Mouse (Mus musculus) forebrain, embryonic 14.5 days (tissue): Measurements from ENCODE around the gene Mtmr10. TPM values are rescaled to one million over a fixed set of nuclear protein-coding genes. Genes with fewer than 3 reads are reported as not detected.
A peak's percentile ranks its signal among the peaks of the same experiment; 100 is the strongest.

Source experiments
- ATAC-seq: fragments of 200-750 bp; cut with Nextera tagmentation; 2 replicates; pipeline ENCODE4 v1.8.0; 2017; ENCODE audit warnings: mild to moderate bottlenecking, moderate library complexity
- DNase-seq: peaks from one replicate; pipeline ENCODE4 v3.0.0-alpha.2; 2015; ENCODE audit warnings: low spot score
- H3K27ac ChIP-seq: fragments of 300-500 bp; sonication (generic); 2 replicates; pipeline ENCODE4 v1.5.1; 2014; ENCODE audit warnings: low read depth, mild to moderate bottlenecking, control low read depth, low read length, moderate library complexity
- H3K27me3 ChIP-seq: fragments of 300-500 bp; sonication (generic); replicated peaks from 2 replicates; pipeline ENCODE4 v1.6.1; 2014; ENCODE audit warnings: low read length, control low read depth, mixed read lengths; ENCODE audit not compliant: control insufficient read depth, insufficient read depth
- H3K36me3 ChIP-seq: fragments of 300-500 bp; sonication (generic); 2 replicates; pipeline ENCODE4 v1.6.1; 2014; ENCODE audit warnings: low read length, control low read depth; ENCODE audit not compliant: control insufficient read depth, insufficient read depth
- H3K4me1 ChIP-seq: fragments of 300-500 bp; sonication (generic); 2 replicates; pipeline ENCODE4 v1.6.1; 2014; ENCODE audit warnings: antibody characterized with exemption, low read length, control low read depth; ENCODE audit not compliant: control insufficient read depth, insufficient read depth
- H3K4me2 ChIP-seq: fragments of 300-500 bp; sonication (generic); 2 replicates; pipeline ENCODE4 v1.6.1; 2014; ENCODE audit warnings: mild to moderate bottlenecking, control low read depth, low read length
- H3K4me3 ChIP-seq: fragments of 300-500 bp; sonication (generic); 2 replicates; pipeline ENCODE4 v1.5.1; 2014; ENCODE audit warnings: low read depth, low read length, control low read depth
- H3K9ac ChIP-seq: fragments of 300-500 bp; sonication (generic); 2 replicates; pipeline ENCODE4 v1.6.1; 2014; ENCODE audit warnings: mild to moderate bottlenecking, low read length, control low read depth, moderate library complexity
- H3K9me3 ChIP-seq: fragments of 300-500 bp; sonication (generic); replicated peaks from 2 replicates; pipeline ENCODE4 v1.6.1; 2016; ENCODE audit warnings: low read length, control low read depth, mixed read lengths; ENCODE audit not compliant: control insufficient read depth
- whole genome bisulfite sequencing: fragments of 180-500 bp; shearing (Covaris S2); extraction: QIAGEN DNeasy Blood & Tissue Kit; methylation state at CpG from one replicate; pipeline ENCODE4 v1.1.7; 2014; 5-methylcytosine and 5-hydroxymethylcytosine counted together
- microRNA-seq: library from miRNA; unstranded; fragments of <30 nt; microRNA quantifications from one replicate; pipeline ENCODE4, GENCODE M21; 2016
- polyA plus RNA-seq: library from polyadenylated mRNA; unstranded; fragments of >200 nt; fragmentation: Nextera tagmentation; extraction: Ambion mirVana; gene quantifications from 2 replicates; pipeline ENCODE4 v1.2.1, GENCODE M21; 2014

The Mtmr10 gene
- polyA plus RNA-seq, 1 experiment from 2014 or later: 8.6 TPM

GRCm38 (mm10) chr7:64371940-64372878, 84.8 kb downstream of the Mtmr10 start:
- Histone ChIP-seq H3K4me1 (peaks cover 4% of the 10 kb centered on the region), H3K4me2 (no peak overlapping the region), H3K9ac (no peak overlapping the region), H3K9me3 (no peaks in the 10 kb centered on the region), H3K27ac (no peak overlapping the region), H3K27me3 (no peaks in the 10 kb centered on the region), H3K36me3 (peaks cover 21% of the 10 kb centered on the region), H3K4me3 (no peak overlapping the region)
- WGBS: 88% methylated on average over 23 of the region's 23 CpGs
- ATAC-seq (no peak), DNase-seq (no peak)

- 11% methylated on average over 18 of the region's 18 CpGs for WGBS
- peak; percentile 36 for DNase-seq
- peaks cover 4% of the 10 kb centered on the region for H3K4me1 ChIP-seq
These were observed 85.8 kb downstream of the Mtmr10 start for GRCm38 (mm10) chr7:64373147-64373829.

GRCm38 (mm10) chr7:64373830-64374562, 86.5 kb downstream of the Mtmr10 start, which contains the start of gene Fan1:
TSS of gene Fan1 (minus strand) at chr7:64374095.
- Histone ChIP-seq H3K4me3 (peak within 1 kb of the TSS; percentile 64), H3K36me3 (peaks cover 27% of the 10 kb centered on the region), H3K9me3 (no peaks in the 10 kb centered on the region), H3K27me3 (no peaks in the 10 kb centered on the region), H3K9ac (peak within 1 kb of the TSS; percentile 81), H3K4me1 (peaks cover 4% of the 10 kb centered on the region), H3K27ac (peak within 1 kb of the TSS; percentile 92), H3K4me2 (peak within 1 kb of the TSS; percentile 66)
- ATAC-seq (peak; percentile 98), DNase-seq (peak; percentile 90)
- WGBS: 3% methylated on average over 27 of the region's 27 CpGs

More at GRCm38 (mm10) chr7:64373147-64373829, 85.8 kb downstream of the Mtmr10 start:
- peak; percentile 36 for ATAC-seq
- Histone ChIP-seq H3K27ac (peak overlapping the region; percentile 92), H3K4me2 (peak overlapping the region; percentile 66), H3K36me3 (peaks cover 27% of the 10 kb centered on the region), H3K27me3 (no peaks in the 10 kb centered on the region), H3K9me3 (no peaks in the 10 kb centered on the region), H3K4me3 (peak overlapping the region; percentile 64), H3K9ac (peak overlapping the region; percentile 81)

Small RNA genes within 50 kb of the gene (microRNA-seq; reads per million reads assigned to microRNA genes)
- not detected for gene Mir6416

Other genes with a start within 250 kb of the Mtmr10 start
- 0.11 and 0.49 TPM in 2 replicates for gene Trpm1, start 133.8 kb upstream of the Mtmr10 start, polyA plus RNA-seq
- gene Fan1, start 86.4 kb downstream of the Mtmr10 start, polyA plus RNA-seq: 3.5 and 4.6 TPM in 2 replicates
- 25.9 and 28.0 TPM in 2 replicates for gene Mphosph10, start 104.6 kb downstream of the Mtmr10 start, polyA plus RNA-seq
- 40.3 and 42.2 TPM in 2 replicates for gene Mcee, start 105.0 kb downstream of the Mtmr10 start, polyA plus RNA-seq
- gene Apba2, start 214.1 kb downstream of the Mtmr10 start, polyA plus RNA-seq: 113 and 159 TPM in 2 replicates